Mouse (Mus musculus) forebrain, embryonic 16.5 days (tissue): ENCODE results near the gene Adamts5. TPM values are rescaled to one million over a fixed set of nuclear protein-coding genes. Genes with fewer than 3 reads are reported as not detected.

Source experiments
- ATAC-seq: fragments of 200-750 bp; cut with Nextera tagmentation; 2 replicates; pipeline ENCODE4 v1.8.0; 2017; ENCODE audit warnings: mild to moderate bottlenecking, moderate library complexity
- H3K27ac ChIP-seq: fragments of 300-500 bp; sonication (generic); 2 replicates; pipeline ENCODE4 v1.5.1; 2014; ENCODE audit warnings: low read length, control low read depth
- H3K27me3 ChIP-seq: fragments of 300-500 bp; sonication (generic); replicated peaks from 2 replicates; pipeline ENCODE4 v1.6.1; 2014; ENCODE audit warnings: low read length; ENCODE audit not compliant: control insufficient read depth, insufficient read depth
- H3K36me3 ChIP-seq: fragments of 300-500 bp; sonication (generic); 2 replicates; pipeline ENCODE4 v1.6.1; 2014; ENCODE audit not compliant: control insufficient read depth, insufficient read depth
- H3K4me1 ChIP-seq: fragments of 300-500 bp; sonication (generic); replicated peaks from 2 replicates; pipeline ENCODE4 v1.6.1; 2014; ENCODE audit warnings: low read length; ENCODE audit not compliant: control insufficient read depth, insufficient read depth
- H3K4me2 ChIP-seq: fragments of 300-500 bp; sonication (generic); 2 replicates; pipeline ENCODE4 v1.6.1; 2014; ENCODE audit warnings: mild to moderate bottlenecking, low read length, control low read depth
- H3K4me3 ChIP-seq: fragments of 300-500 bp; sonication (generic); replicated peaks from 2 replicates; pipeline ENCODE4 v1.5.1; 2014; ENCODE audit warnings: mild to moderate bottlenecking, low read length, control low read depth
- H3K9ac ChIP-seq: fragments of 300-500 bp; sonication (generic); replicated peaks from 2 replicates; pipeline ENCODE4 v1.6.1; 2014; ENCODE audit warnings: low read depth, low read length, control low read depth
- H3K9me3 ChIP-seq: fragments of 300-500 bp; sonication (generic); 2 replicates; pipeline ENCODE4 v1.6.1; 2016; ENCODE audit warnings: low read length; ENCODE audit not compliant: control insufficient read depth
- WGBS: fragments of 180-500 bp; shearing (Covaris S2); extraction: QIAGEN DNeasy Blood & Tissue Kit; methylation state at CpG from one replicate; pipeline ENCODE4 v1.1.7; 2014; 5-methylcytosine and 5-hydroxymethylcytosine counted together
- polyA plus RNA-seq: library from polyadenylated mRNA; unstranded; fragments of >200 nt; fragmentation: Nextera tagmentation; extraction: Ambion mirVana; gene quantifications from 2 replicates; pipeline ENCODE4 v1.2.1, GENCODE M21; 2015

Gene Adamts5
- polyA plus RNA-seq, result 1.8 and 1.9 TPM in 2 replicates

GRCm38 (mm10) chr16:85901581-85901910 is at the start of gene Adamts5:
Gene Adamts5 (minus strand): TSS chr16:85901828.
- WGBS, result 4% methylated on average over 13 of the region's 13 CpGs

GRCm38 (mm10) chr16:85950356-85950755 is 48.7 kb upstream of the Adamts5 start:
- no peaks in the 10 kb centered on the region for H3K36me3 ChIP-seq
- H3K4me3 ChIP-seq, result no peak overlapping the region
- no peak overlapping the region for H3K9ac ChIP-seq
- H3K4me2 ChIP-seq, result no peak overlapping the region
- WGBS, result 87% methylated on average over 2 of the region's 2 CpGs
- no peaks in the 10 kb centered on the region for H3K9me3 ChIP-seq
- no peak overlapping the region for H3K27ac ChIP-seq
- no peaks in the 10 kb centered on the region for H3K27me3 ChIP-seq
- no peaks in the 10 kb centered on the region for H3K4me1 ChIP-seq
- no peak for ATAC-seq

More at GRCm38 (mm10) chr16:85901581-85901910, at the start of gene Adamts5:
- peak; percentile 11 for ATAC-seq
- peak within 1 kb of the TSS; percentile 59; the same call in 1 of the 2 replicates for H3K27ac ChIP-seq
- no peaks in the 10 kb centered on the region for H3K9me3 ChIP-seq
- peak within 1 kb of the TSS; percentile 51 for H3K4me3 ChIP-seq
- peaks cover 18% of the 10 kb centered on the region for H3K4me1 ChIP-seq
- peak within 1 kb of the TSS; percentile 98 for H3K4me2 ChIP-seq
- no peaks in the 10 kb centered on the region for H3K36me3 ChIP-seq
- peaks cover 5% of the 10 kb centered on the region for H3K27me3 ChIP-seq
- H3K9ac ChIP-seq, result peak within 1 kb of the TSS; percentile 67

- no peak for ATAC-seq
- Histone ChIP-seq H3K36me3 (no peaks in the 10 kb centered on the region), H3K4me1 (no peaks in the 10 kb centered on the region), H3K9ac (no peak overlapping the region), H3K9me3 (no peaks in the 10 kb centered on the region), H3K4me3 (no peak overlapping the region), H3K27ac (no peak overlapping the region), H3K4me2 (no peak overlapping the region), H3K27me3 (no peaks in the 10 kb centered on the region)
- WGBS, result 85% methylated on average over 5 of the region's 5 CpGs
These were observed 24.4 kb upstream of the Adamts5 start for GRCm38 (mm10) chr16:85926004-85926403.

GRCm38 (mm10) chr16:85922454-85922853 is 20.8 kb upstream of the Adamts5 start:
- H3K4me3 ChIP-seq, result no peak overlapping the region
- no peaks in the 10 kb centered on the region for H3K36me3 ChIP-seq
- no peak overlapping the region for H3K27ac ChIP-seq
- no peak overlapping the region for H3K9ac ChIP-seq
- no peaks in the 10 kb centered on the region for H3K4me1 ChIP-seq
- no peak for ATAC-seq
- H3K9me3 ChIP-seq, result no peaks in the 10 kb centered on the region
- WGBS, result 79% methylated on average over 1 of the region's 1 CpGs
- H3K27me3 ChIP-seq, result no peaks in the 10 kb centered on the region
- no peak overlapping the region for H3K4me2 ChIP-seq

- no peak overlapping the region for H3K4me2 ChIP-seq
- no peak for ATAC-seq
- H3K27ac ChIP-seq, result no peak overlapping the region
- H3K4me3 ChIP-seq, result no peak overlapping the region
- H3K9ac ChIP-seq, result no peak overlapping the region
- no peaks in the 10 kb centered on the region for H3K9me3 ChIP-seq
- H3K27me3 ChIP-seq, result no peaks in the 10 kb centered on the region
- WGBS, result 86% methylated on average over 4 of the region's 4 CpGs
- H3K4me1 ChIP-seq, result no peaks in the 10 kb centered on the region
- H3K36me3 ChIP-seq, result no peaks in the 10 kb centered on the region
These were observed 18.5 kb upstream of the Adamts5 start for GRCm38 (mm10) chr16:85920122-85920521.

GRCm38 (mm10) chr16:85900702-85901580 is 687 bp downstream of the Adamts5 start:
- Histone ChIP-seq H3K4me1 (peaks cover 18% of the 10 kb centered on the region), H3K9me3 (no peaks in the 10 kb centered on the region), H3K27me3 (peaks cover 5% of the 10 kb centered on the region), H3K4me3 (peak overlapping the region; percentile 51), H3K9ac (peak overlapping the region; percentile 67), H3K27ac (peak overlapping the region; percentile 59; the same call in 1 of the 2 replicates), H3K4me2 (peak overlapping the region; percentile 98), H3K36me3 (no peaks in the 10 kb centered on the region)
- ATAC-seq, result peak; percentile 81
- WGBS, result under 1% methylated on average over 51 of the region's 51 CpGs

GRCm38 (mm10) chr16:85899790-85900587 is 1.6 kb downstream of the Adamts5 start:
- Histone ChIP-seq H3K27me3 (peaks cover 5% of the 10 kb centered on the region), H3K9me3 (no peaks in the 10 kb centered on the region), H3K9ac (peak overlapping the region; percentile 67), H3K4me3 (peak overlapping the region; percentile 51), H3K36me3 (no peaks in the 10 kb centered on the region), H3K27ac (no peak overlapping the region), H3K4me2 (peak overlapping the region; percentile 98), H3K4me1 (peaks cover 18% of the 10 kb centered on the region)
- WGBS, result under 1% methylated on average over 39 of the region's 45 CpGs
- ATAC-seq, result peak; percentile 57

- Histone ChIP-seq H3K9ac (peak overlapping the region; percentile 66), H3K27ac (no peak overlapping the region), H3K4me1 (peaks cover 18% of the 10 kb centered on the region), H3K4me3 (peak overlapping the region; percentile 51), H3K27me3 (peaks cover 5% of the 10 kb centered on the region), H3K9me3 (no peaks in the 10 kb centered on the region), H3K4me2 (peak overlapping the region; percentile 98), H3K36me3 (no peaks in the 10 kb centered on the region)
- ATAC-seq, result peak; percentile 15; the same call in 1 of the 2 replicates
- 23% methylated on average over 25 of the region's 25 CpGs for WGBS
These were observed 2.3 kb downstream of the Adamts5 start for GRCm38 (mm10) chr16:85899301-85899721.

- Histone ChIP-seq H3K4me1 (peaks cover 18% of the 10 kb centered on the region), H3K27ac (no peak overlapping the region), H3K9me3 (no peaks in the 10 kb centered on the region), H3K36me3 (no peaks in the 10 kb centered on the region), H3K27me3 (peaks cover 5% of the 10 kb centered on the region), H3K4me3 (no peak overlapping the region), H3K4me2 (peak overlapping the region; percentile 98; the same call in 1 of the 2 replicates), H3K9ac (no peak overlapping the region)
- ATAC-seq, result no peak
- WGBS, result 87% methylated on average over 10 of the region's 10 CpGs
These were observed 2.8 kb downstream of the Adamts5 start for GRCm38 (mm10) chr16:85898816-85899215.
